Mouse (Mus musculus): ENCODE measurements around the gene Vps8. TPM values are rescaled to one million over a fixed set of nuclear protein-coding genes. Genes with fewer than 3 reads are reported as not detected.

The Vps8 gene
- polyA plus RNA-seq, 2 experiments = 3.0 to 5.1 TPM

- H3K9me3 ChIP-seq (ENCODE audit: control insufficient read depth, low read length) = no peaks in the 10 kb centered on the region
- H3K9ac ChIP-seq (replicated peaks) = no peak overlapping the region
- H3K4me2 ChIP-seq (ENCODE audit: low read depth) = no peak overlapping the region
- no peaks in the 10 kb centered on the region for H3K27me3 ChIP-seq (ENCODE audit: control insufficient read depth, insufficient read depth, low read length)
- H3K4me3 ChIP-seq (ENCODE audit: insufficient read depth in 1 of 2, low read depth in 2 of 2, low read length in 2 of 2) = no peak overlapping the region
- no peaks in the 10 kb centered on the region for H3K4me1 ChIP-seq (replicated peaks; ENCODE audit: control insufficient read depth in 2 of 2, insufficient read depth in 2 of 2, low read length in 1 of 2)
- DNase-seq (ENCODE audit: low read depth in 3 of 3, low spot score in 3 of 3) (no peak), ATAC-seq (ENCODE audit: insufficient read depth) (no peak)
- TF ChIP-seq EP300 (IDR thresholded peaks at IDR 0.05; ENCODE audit: low read depth) (no peak), CTCF (IDR thresholded peaks at IDR 0.05; ENCODE audit: low read depth) (no peak)
- no peak overlapping the region for H3K27ac ChIP-seq
- no peaks in the 10 kb centered on the region for H3K36me3 ChIP-seq (replicated peaks; ENCODE audit: control insufficient read depth, insufficient read depth, low read depth)
- 69% methylated on average over 6 of the region's 6 CpGs for WGBS (ENCODE audit: insufficient replicate concordance)
Observed at GRCm38 (mm10) chr16:21494681-21495080, 71.8 kb downstream of the Vps8 start.

GRCm38 (mm10) chr16:21496799-21497198 lies 73.9 kb downstream of the Vps8 start:
- no peaks in the 10 kb centered on the region for H3K27me3 ChIP-seq (ENCODE audit: control insufficient read depth, insufficient read depth, low read length)
- DNase-seq (ENCODE audit: low read depth in 3 of 3, low spot score in 3 of 3) (no peak), ATAC-seq (ENCODE audit: insufficient read depth) (0 out of 2 replicates have a peak, but pooled peaks have one; percentile 52)
- no peak overlapping the region for H3K27ac ChIP-seq
- H3K4me1 ChIP-seq (replicated peaks; ENCODE audit: control insufficient read depth in 2 of 2, insufficient read depth in 2 of 2, low read length in 1 of 2) = no peaks in the 10 kb centered on the region
- no peaks in the 10 kb centered on the region for H3K36me3 ChIP-seq (replicated peaks; ENCODE audit: control insufficient read depth, insufficient read depth, low read depth)
- TF ChIP-seq CTCF (IDR thresholded peaks at IDR 0.05; ENCODE audit: low read depth) (no peak), EP300 (IDR thresholded peaks at IDR 0.05; ENCODE audit: low read depth) (peak; percentile 51; the same call in 1 of the 2 replicates)
- H3K9ac ChIP-seq (replicated peaks) = no peak overlapping the region
- H3K9me3 ChIP-seq (ENCODE audit: control insufficient read depth, low read length) = no peaks in the 10 kb centered on the region
- H3K4me2 ChIP-seq (ENCODE audit: low read depth) = no peak overlapping the region
- H3K4me3 ChIP-seq (ENCODE audit: insufficient read depth in 1 of 2, low read depth in 2 of 2, low read length in 2 of 2) = no peak overlapping the region
- WGBS (ENCODE audit: insufficient replicate concordance) = 74% methylated on average over 9 of the region's 9 CpGs

- 68% methylated on average over 3 of the region's 3 CpGs for WGBS (ENCODE audit: insufficient replicate concordance)
- H3K4me1 ChIP-seq (replicated peaks; ENCODE audit: control insufficient read depth in 2 of 2, insufficient read depth in 2 of 2, low read length in 1 of 2) = no peaks in the 10 kb centered on the region
- no peak for TF ChIP-seq CTCF (IDR thresholded peaks at IDR 0.05; ENCODE audit: low read depth)
- no peak for TF ChIP-seq EP300 (IDR thresholded peaks at IDR 0.05; ENCODE audit: low read depth)
- no peaks in the 10 kb centered on the region for H3K36me3 ChIP-seq (replicated peaks; ENCODE audit: control insufficient read depth, insufficient read depth, low read depth)
- no peak overlapping the region for H3K4me3 ChIP-seq (ENCODE audit: insufficient read depth in 1 of 2, low read depth in 2 of 2, low read length in 2 of 2)
- H3K9ac ChIP-seq (replicated peaks) = no peak overlapping the region
- no peaks in the 10 kb centered on the region for H3K9me3 ChIP-seq (ENCODE audit: control insufficient read depth, low read length)
- DNase-seq (ENCODE audit: low read depth in 3 of 3, low spot score in 3 of 3) (no peak), ATAC-seq (ENCODE audit: insufficient read depth) (no peak)
- H3K4me2 ChIP-seq (ENCODE audit: low read depth) = no peak overlapping the region
- H3K27ac ChIP-seq = no peak overlapping the region
- no peaks in the 10 kb centered on the region for H3K27me3 ChIP-seq (ENCODE audit: control insufficient read depth, insufficient read depth, low read length)
Observed at GRCm38 (mm10) chr16:21497627-21498026, 74.7 kb downstream of the Vps8 start.

- no peak for ATAC-seq (ENCODE audit: insufficient read depth)
- TF ChIP-seq EP300 (IDR thresholded peaks at IDR 0.05; ENCODE audit: low read depth) = no peak
- TF ChIP-seq CTCF (IDR thresholded peaks at IDR 0.05; ENCODE audit: low read depth) = no peak
- 72% methylated on average over 4 of the region's 4 CpGs for WGBS (ENCODE audit: insufficient replicate concordance)
Observed at GRCm38 (mm10) chr16:21498984-21499383, 76.1 kb downstream of the Vps8 start.

GRCm38 (mm10) chr16:21499656-21500055 lies 76.7 kb downstream of the Vps8 start:
- DNase-seq (ENCODE audit: low read depth in 3 of 3, low spot score in 3 of 3) (no peak), ATAC-seq (ENCODE audit: insufficient read depth) (no peak)
- no peak overlapping the region for H3K4me3 ChIP-seq (ENCODE audit: insufficient read depth in 1 of 2, low read depth in 2 of 2, low read length in 2 of 2)
- H3K36me3 ChIP-seq (replicated peaks; ENCODE audit: control insufficient read depth, insufficient read depth, low read depth) = no peaks in the 10 kb centered on the region
- H3K27me3 ChIP-seq (ENCODE audit: control insufficient read depth, insufficient read depth, low read length) = no peaks in the 10 kb centered on the region
- no peaks in the 10 kb centered on the region for H3K9me3 ChIP-seq (ENCODE audit: control insufficient read depth, low read length)
- no peaks in the 10 kb centered on the region for H3K4me1 ChIP-seq (replicated peaks; ENCODE audit: control insufficient read depth in 2 of 2, insufficient read depth in 2 of 2, low read length in 1 of 2)
- H3K27ac ChIP-seq = no peak overlapping the region
- TF ChIP-seq CTCF (IDR thresholded peaks at IDR 0.05; ENCODE audit: low read depth) = no peak
- TF ChIP-seq EP300 (IDR thresholded peaks at IDR 0.05; ENCODE audit: low read depth) = no peak
- WGBS (ENCODE audit: insufficient replicate concordance) = 66% methylated on average over 7 of the region's 7 CpGs
- no peak overlapping the region for H3K9ac ChIP-seq (replicated peaks)
- H3K4me2 ChIP-seq (ENCODE audit: low read depth) = no peak overlapping the region

More at GRCm38 (mm10) chr16:21498984-21499383, 76.1 kb downstream of the Vps8 start:
- Histone ChIP-seq H3K4me1 (replicated peaks; ENCODE audit: control insufficient read depth in 2 of 2, insufficient read depth in 2 of 2, low read length in 1 of 2) (no peaks in the 10 kb centered on the region), H3K9me3 (ENCODE audit: control insufficient read depth, low read length) (no peaks in the 10 kb centered on the region), H3K9ac (replicated peaks) (no peak overlapping the region), H3K4me3 (ENCODE audit: insufficient read depth in 1 of 2, low read depth in 2 of 2, low read length in 2 of 2) (no peak overlapping the region), H3K36me3 (replicated peaks; ENCODE audit: control insufficient read depth, insufficient read depth, low read depth) (no peaks in the 10 kb centered on the region), H3K27me3 (ENCODE audit: control insufficient read depth, insufficient read depth, low read length) (no peaks in the 10 kb centered on the region), H3K4me2 (ENCODE audit: low read depth) (no peak overlapping the region), H3K27ac (no peak overlapping the region)
- no peak for DNase-seq (ENCODE audit: low read depth in 3 of 3, low spot score in 3 of 3)
